Mouse (Mus musculus) brain, adult 2 months (tissue): Measurements from ENCODE around the gene Tmem185b.

ENCODE experiments used
- DNase-seq: peaks from one replicate; pipeline ENCODE4 v3.0.0; 2011; ENCODE audit warnings: low read depth, low spot score

The Tmem185b gene

DNA sequence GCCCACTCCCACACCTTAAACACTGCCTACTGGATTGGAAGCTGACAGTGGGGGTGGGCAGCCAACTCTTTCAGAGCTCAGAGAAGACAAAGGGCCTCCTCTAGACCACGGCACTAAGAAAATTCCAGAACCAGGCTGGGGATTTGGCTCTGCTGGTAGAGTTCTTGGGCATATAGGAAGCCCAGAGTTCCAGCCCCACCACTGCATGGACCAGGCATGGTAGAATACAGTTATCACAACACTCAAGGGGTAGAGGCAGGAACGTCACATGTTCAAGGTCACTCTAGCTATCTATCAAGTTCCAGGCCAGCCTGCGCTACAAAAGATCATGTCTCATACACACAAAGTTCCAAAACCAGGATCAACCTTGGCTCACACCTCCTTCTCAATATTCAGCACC, 22.8 kb upstream of the Tmem185b start:
- no peak for DNase-seq

DNA sequence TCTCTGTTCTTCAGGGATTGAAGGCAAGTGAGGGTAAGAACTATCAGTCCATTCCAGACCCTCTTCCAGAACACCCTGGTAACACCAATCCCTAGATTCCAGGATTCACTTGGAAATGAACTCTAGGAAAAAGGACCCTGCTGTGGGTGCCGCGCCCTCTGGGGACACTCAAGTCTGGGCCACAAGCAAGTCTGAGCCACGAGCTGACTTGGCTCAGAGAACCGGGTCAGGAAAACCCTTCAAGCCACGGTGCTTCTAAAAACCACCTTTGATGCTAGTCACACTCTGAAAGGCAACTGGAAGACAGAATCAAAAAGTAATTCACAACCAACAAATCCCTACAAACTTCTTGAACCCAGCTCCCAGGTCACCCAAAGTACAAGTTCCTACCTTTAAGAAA, 22.2 kb upstream of the Tmem185b start:
- no peak for DNase-seq

DNA sequence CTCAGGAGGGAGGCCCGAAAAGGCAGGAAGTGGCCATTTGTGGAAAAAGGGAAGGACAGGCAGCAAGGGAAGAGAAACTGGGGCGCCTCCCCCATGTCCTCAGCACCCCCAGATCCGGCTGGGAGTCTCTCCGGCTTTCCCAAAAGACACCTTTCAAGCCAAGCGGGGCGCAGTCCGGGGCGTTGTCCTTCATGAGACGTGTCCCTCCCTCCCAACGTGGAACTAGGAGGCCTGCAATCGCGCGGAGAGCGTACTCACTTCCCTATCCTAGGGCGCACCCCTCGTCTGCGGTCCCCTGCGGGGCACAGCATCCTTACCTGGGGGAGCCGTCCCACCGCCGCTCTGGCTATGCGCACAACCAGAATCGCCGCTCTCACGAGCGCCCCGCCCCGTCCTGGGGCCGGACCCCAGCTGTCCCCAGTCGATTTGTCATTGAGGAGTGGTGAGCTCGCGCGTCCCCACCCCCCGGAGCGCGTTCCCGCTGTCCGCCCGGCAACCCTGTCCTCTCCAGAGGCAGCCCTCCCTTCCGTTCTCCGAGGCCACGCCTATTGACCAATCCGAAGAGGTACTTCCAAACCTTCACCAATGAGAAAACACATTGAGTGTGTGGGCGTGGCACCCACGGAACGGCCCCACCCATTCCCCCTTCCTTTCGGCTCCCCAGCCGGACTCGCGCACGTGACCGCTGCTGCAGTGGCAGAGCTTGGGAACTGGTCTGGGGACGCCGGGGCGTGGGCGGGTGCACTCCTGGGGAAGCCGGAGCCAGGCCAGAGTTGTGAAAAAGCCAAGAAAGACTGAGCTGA, 21.5 kb upstream of the Tmem185b start, which contains the start of gene Ralb:
Gene Ralb, minus strand, starts transcription at position 535 of the 803 bp plus-strand sequence.
- peak; percentile 99 for DNase-seq

DNA sequence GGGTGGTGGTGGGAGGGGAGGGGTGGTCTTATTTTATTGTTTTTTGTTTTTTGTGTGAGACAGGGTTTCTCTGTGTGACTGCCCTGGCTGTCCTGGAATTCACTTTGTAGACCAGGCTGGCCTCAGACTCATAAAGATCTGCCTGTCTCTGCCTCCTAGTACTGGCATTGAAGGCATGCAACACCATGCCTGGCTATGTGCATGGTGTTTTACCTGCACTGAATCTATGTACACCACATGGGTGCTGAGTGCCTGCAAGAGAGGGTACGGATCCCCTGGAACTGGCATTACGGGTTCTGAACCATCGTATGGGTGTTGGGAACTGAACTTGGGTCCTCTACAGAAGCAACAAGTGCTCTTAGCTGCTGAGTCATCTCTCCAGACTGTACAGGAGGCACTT, 20.0 kb upstream of the Tmem185b start:
- DNase-seq: no peak

DNA sequence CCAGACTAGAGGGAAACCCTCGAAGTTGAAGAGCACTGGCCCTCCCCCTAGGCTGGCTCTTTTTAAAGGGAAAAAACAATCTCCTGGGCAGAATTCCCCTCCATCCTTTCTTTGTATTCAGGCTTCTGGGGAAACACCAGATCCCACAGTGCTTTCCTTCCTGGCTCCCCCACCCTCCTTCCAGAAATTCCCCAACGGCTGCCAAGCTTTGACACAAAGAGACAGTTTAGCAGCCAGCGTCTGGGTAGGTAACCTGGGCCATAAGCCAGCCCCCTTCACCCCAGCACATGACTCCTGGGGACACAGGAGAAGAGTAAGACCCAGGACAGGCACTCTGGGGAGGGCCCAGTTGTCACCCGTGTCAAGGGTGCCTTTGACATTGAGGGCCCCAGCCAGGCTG, 17.4 kb upstream of the Tmem185b start:
- DNase-seq: no peak

DNA sequence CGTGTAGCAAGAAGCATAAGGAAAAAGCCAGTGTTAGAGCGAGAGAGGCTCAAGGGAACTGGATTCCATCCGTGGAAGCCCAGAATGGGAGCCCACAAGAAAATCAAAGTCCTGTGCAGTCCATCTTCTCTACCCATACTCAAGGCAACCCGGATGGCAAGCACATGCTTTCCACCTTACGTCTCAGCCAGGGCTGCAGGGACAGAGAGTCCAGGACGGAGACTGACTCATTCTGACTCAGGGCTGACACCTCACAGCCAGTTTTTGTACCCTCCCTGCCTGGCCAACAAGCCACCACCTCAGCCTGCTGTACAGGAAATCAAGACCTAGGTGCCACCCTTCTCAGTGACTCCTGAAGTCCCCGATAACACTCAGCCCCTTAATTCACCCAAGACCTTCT, 16.5 kb upstream of the Tmem185b start:
- no peak for DNase-seq

DNA sequence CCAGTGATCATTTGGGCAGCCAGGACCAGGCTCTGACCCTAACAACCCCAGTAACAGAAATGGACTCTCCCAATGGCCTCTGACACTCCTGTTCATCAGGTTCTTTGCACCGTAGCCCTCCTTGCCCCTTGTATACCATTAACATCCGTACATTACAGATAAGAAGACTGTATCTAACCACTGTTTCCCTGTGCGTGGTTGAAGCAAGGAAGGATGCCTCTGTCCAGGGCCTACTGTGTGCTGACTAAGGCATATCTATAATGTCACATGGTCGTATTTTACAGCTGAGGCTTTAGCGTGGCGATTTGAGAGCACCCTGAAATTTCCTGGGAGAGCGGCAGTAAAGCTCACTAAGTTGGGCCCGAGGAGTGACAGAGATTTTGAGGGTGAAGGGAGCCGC, 15.6 kb upstream of the Tmem185b start:
- DNase-seq: no peak

DNA sequence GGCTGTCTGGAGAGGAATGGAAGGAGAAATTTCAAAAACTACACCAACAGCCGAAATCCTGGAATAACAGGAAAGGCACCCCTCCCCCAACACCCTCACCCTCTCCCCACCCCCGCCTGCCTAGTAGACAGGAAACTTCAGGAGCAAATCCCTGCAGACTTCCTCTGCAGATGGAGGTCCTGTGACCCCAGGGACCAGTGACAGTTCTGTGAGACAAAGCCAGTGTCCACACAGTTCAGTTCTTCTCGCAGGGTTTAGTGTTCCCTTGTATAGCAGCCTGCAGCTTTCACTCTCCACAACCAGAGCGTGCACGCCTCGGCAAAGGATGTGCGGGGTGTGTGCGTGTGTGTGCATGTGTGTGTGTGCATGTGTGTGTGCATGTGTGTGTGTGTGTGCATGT, 15.1 kb upstream of the Tmem185b start:
- DNase-seq: no peak

DNA sequence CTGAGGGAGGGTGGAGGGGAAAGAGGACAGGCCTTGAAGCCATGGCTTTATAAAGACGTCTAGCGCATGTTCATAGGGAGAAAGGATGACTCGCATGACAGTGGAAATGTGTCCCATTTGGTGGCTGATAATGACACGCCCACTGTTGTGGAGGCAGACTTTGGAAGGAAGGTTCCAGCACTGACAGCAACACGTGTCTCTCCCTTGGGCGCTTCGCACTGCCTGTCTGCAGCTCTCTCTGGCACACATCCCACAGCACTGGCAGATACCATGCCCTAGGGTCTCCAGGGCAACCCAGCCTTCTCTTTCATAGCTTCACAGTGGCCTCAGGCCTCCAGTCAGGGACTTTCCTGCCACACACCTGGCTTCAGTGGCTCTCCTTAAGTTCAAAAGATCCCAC, 7.9 kb upstream of the Tmem185b start:
- no peak for DNase-seq

DNA sequence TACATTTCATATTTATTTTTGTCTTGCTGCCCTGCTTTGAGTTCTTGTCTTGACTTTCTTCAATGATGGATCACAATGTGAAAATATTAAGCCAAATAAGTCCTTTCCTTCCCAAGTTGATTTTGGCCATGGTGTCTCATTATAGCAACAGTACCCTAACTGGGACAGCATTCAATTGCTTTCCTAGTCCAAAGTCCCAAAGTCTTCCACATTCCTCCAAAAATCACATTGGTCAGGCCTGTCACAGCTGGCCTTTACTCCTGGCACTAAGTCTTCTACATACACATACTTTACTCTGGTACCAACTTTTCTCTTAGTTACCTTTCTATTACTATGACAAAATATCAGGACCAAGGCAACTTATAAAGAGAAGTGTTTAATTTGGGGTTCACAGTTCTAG, 7.2 kb upstream of the Tmem185b start:
- DNase-seq: no peak

DNA sequence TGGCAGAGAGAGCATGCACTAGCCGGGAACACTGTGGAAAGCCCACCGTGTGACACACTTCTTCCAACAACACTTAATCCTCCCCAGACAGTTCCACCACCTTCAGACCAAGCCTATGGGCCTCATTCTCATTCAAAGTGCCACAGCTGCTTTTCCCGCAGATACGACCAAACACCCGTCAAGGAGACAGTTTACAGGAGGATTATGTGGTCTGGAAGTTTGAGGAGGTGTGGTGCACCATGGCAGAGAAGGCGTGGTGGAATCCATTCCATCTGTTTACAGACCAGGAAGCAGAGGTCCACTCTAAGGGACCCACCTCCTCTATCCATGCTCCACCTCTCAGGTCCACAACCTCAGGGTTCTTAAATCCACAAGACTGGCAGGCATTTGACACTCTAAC, 6.7 kb upstream of the Tmem185b start:
- no peak for DNase-seq

DNA sequence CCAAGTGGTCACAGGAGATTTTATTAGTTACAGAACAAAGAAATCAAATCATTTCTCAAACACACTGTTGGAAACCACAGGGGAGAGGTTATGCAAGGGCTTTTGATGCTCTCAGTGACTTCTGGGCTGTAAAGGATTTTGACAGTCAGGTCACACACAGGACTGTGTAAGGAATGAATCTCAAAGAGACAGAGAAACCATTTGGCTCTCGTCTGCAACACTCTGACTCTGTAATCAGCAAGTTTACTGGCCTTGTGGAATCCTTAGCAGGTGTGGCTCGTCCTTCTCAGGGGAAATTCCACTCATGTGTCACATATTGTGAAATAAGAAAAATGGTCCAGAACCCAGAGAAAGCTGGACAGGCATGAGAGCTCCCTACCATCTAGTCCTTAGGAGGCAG, 4.9 kb upstream of the Tmem185b start:
- DNase-seq: no peak

DNA sequence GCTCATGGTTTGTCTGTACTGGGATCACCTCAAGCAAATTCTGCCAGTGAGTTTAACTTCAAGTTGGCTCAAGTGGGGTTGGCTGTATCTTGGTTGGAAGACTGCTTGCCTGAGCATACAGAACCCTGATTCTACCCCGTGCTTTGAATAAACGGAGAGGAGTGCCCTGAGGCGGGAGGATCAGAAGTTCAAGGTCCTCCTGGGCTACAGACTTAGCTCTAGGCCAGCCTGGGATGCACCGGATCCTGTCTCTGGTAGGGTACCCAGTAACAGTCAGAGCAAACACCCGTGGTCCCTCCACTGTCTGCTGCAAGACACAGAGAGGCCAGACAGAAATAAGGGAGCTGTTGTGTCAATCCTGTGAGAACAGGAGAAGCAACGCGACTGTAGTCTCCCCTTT, 4.3 kb upstream of the Tmem185b start:
- DNase-seq: no peak

DNA sequence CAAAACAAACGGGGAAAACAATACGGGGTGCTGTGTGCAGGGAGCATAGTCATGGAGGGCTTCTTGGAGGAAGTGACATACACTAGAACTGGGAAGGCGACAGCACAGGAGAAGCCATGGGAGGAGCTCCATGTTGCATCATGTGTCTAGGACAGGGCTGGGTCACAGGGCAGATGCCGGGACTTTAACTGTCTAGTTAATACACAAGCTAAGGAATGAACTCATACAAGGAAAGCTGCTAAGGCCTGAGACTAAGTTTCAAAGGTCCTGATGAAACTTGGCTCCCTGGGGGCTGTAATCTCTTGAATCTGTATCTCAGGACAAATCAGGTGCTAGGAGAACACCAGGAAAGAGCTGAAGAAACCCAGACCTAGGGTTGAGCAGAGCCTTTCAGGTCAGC, 3.2 kb upstream of the Tmem185b start:
- no peak for DNase-seq

DNA sequence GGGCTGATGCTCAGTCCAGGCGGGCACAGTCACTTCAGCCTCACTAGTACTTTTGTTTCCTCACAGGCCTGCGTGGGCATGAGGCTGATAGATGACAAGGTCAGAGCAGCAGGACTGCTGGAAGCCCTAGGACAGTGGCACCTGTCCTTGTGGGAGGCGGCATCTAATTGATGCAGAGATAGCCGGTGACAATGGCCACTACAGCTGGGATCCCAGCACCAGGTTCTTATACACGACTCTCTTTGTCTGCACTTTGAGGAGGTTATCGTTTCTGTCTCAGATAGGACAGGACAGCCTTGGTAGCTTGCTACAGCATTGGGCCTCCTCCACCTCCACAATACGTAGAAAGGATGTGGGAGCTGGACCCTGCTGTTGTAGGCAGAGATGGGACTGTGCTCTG, 2.6 kb upstream of the Tmem185b start:
- no peak for DNase-seq

DNA sequence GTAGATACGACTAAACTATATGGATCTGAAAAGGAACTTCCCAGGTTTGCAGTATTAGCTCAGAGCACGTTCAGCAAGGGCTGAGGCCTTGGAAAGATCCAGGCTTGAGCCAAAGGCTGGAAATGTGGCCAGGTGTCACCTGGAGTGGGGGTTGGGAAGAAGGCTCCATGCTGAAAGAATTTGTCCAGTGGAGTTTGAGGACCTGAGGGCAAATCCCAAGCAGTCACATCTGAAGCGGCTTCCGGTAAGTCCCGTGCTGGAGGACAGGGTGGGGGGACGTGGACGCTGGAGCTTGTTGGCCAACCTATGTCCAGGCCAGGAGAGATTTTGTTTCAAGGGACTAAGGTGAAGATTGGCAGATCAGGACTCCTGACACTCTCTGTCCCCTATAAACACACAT, 2.1 kb upstream of the Tmem185b start:
- no peak for DNase-seq

DNA sequence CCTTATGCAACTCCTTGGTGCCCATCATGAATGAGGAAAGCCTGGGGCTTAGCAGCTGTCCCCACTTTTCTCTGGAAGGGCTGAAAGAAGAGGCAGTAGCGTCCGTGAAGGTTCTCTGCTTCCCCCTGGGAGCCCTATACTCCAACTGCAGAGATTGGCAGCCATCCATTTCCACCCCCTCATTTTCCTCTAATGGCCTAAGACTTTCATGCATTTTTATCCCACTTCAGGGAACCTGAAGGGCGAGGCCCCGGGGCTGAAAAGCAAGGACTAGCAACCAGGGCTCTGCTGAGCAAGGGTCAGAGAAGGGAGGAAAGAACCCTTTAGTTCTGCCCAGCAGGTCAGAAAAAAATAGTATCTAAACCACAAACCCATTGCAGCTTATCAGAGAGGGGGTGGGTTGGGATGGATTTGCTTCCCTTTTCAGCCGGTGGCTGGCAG, 936 bp upstream of the Tmem185b start:
- DNase-seq: peak; percentile 49

DNA sequence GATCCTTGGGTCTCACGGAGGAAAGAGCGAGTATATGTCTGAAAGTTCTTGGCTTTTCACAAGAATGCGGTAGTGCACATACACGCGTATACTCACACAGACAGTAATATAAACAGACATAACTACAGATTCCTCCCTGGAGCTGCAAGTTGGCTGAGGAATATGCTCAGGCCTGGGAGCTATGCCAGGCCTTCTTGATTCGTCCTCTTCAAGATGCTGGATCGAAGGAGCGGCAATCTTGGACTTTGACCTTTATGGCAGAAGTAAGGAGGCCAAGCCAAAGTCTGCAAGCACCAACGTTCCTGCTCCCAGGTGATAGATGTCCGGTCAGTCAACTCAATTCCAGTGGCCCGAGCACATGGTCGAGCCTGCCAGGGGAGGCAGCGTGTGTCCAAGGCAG, 5.0 kb downstream of the Tmem185b start:
- no peak for DNase-seq

DNA sequence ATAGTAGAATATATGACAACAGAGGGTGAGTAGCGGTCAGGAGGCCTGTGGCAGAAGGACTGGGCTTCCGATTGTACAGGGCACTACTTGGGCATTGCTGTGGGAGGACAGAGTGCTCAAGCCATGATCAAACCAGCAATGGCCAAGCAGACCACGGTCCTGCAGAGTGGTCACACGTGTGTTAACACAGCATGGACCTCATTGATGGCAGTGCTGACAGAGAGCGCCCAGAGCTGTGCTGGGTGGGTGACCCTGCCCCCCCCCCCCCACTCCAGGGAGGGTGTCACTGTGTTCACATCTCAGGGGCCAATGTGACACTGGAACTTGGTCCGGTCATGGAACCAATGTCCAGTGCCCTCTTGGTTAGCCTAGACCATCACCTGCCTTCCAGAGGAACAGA, 6.2 kb downstream of the Tmem185b start:
- no peak for DNase-seq

DNA sequence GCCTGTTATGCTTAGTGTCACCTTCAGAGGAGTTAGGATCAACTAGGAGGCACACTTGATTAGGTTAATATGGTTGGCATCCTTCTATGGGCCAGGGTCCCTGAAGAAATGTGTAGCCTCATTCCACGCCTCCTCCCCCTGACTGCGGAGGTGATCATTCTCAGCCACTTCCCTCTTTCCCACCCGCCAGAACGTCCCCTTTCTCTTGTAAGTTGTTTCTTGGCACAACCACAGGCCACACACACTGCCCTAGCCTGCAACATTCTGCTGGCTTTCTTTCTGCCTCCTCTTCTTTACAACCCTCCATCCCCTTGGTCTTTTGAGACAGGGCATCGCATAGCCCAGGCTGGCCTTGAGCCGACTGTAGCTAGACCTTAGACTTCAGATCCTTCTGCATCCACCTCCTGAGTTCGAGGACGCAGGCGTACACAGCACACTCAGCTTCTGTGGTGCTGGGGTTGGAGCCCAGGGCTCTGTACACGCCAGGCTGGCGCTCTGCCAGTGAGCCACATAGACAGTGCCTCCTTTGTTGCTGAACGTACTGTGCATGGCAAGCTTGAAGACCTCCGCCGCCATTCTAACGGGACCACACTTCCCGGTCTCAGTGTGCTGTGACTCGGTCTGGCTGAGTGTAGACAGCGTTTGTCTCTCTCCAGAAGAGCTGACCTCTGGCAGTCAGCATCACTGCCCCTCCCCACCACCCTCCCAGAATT, 7.3 kb downstream of the Tmem185b start:
- DNase-seq: no peak

DNA sequence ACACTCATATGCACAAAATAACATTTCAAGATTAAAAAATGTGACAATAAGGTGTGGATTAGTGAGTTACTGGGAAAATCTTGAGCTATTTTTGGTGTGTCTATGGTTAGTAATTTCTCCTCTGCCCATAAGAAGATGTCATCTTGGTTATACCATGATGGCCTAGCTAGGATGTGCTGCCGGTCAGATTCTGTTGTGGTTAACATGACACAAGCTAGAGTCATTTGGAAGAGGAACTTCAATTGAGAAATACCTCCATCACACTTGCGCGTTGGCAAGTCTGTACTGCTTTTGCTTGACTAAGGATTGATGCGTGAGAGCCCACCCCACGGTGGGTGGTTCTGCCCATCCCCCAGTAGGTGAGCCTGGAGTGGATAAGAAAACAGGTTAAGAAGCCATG, 8.4 kb downstream of the Tmem185b start:
- DNase-seq: no peak

DNA sequence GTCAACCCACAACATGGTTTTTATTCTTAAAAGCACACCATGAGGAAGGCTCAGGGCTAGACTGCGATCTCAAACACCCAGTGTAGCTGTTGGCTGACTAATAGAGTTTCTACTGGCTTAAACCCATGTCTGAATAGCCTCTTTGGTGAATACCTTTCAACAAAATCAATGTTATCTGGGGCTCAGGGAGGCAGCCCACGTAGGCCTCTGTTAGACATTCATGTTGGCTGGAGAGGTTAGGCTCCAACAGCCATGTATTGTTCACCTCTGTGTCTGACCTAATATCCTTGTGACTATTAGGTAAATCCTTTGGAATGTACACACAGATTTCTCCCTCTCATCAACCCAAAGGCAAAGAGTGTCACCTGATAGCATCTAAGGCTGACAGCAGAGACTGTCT, 10.2 kb downstream of the Tmem185b start:
- no peak for DNase-seq

DNA sequence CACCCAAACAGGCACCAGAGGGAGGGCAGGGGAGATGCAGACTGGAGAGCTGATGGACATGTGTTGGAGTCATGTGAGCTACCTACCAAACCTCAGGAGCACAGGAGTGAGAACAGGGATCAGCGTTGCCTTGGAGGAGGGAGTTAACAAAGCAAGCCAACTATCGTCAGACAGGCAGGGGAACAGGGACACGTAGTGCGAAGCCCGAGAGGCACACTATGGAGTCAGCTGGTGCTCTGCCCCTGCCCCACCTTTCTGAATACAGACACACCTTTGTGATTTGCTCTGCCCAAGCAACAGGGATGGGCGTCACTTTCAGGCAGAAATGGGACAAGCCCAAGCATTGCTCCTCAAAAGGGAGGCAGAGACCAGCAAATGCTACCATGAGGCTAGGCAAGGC, 11.7 kb downstream of the Tmem185b start:
- DNase-seq: no peak
